Mouse (Mus musculus): ENCODE results near the gene Svep1.

GRCm38 (mm10) chr4:58235828-58236227 lies 29.2 kb upstream of the Svep1 start:
- TF ChIP-seq CTCF (IDR thresholded peaks at IDR 0.05; ENCODE audit: control insufficient read depth, insufficient read depth, insufficient read length) = no peak
- no peak for TF ChIP-seq USF1 (IDR thresholded peaks at IDR 0.05; ENCODE audit: low read depth)
- no peak for TF ChIP-seq MAX (IDR thresholded peaks at IDR 0.05)
- no peak for TF ChIP-seq MYOG (IDR thresholded peaks at IDR 0.05; ENCODE audit: control insufficient read depth, extremely low read depth, insufficient read length)
- TF ChIP-seq MYOD1 (IDR thresholded peaks at IDR 0.05; ENCODE audit: control insufficient read depth, insufficient read length, low read depth) = no peak
- TF ChIP-seq FOSL1 (IDR thresholded peaks at IDR 0.05; ENCODE audit: insufficient read depth, low read length, poor library complexity, severe bottlenecking) = no peak
